Mouse (Mus musculus) macrophage (primary cell): ENCODE results near the gene Il5. TPM values are rescaled to one million over a fixed set of nuclear protein-coding genes. Genes with fewer than 3 reads are reported as not detected.

Experiments
- H3K27ac ChIP-seq: fragments of 350-480 bp; formaldehyde crosslinking; 2 replicates; pipeline ENCODE4 v1.9.0; 2021
- H3K36me3 ChIP-seq: fragments of 350-480 bp; formaldehyde crosslinking; 2 replicates; pipeline ENCODE4 v1.9.0; 2021; ENCODE audit errors: inconsistent target
- H3K4me3 ChIP-seq: fragments of 350-480 bp; formaldehyde crosslinking; 2 replicates; pipeline ENCODE4 v1.9.0; 2021; ENCODE audit errors: inconsistent target
- H3K79me2 ChIP-seq: fragments of 350-480 bp; formaldehyde crosslinking; 2 replicates; pipeline ENCODE4 v1.9.0; 2021; ENCODE audit errors: inconsistent target
- WGBS: methylation state at CpG from one replicate; pipeline ENCODE4 v1.1.7; 2026; ENCODE audit warnings: inconsistent platforms; ENCODE audit not compliant: missing documents; 5-methylcytosine and 5-hydroxymethylcytosine counted together
- polyA plus RNA-seq: library from polyadenylated mRNA; stranded (reverse); fragments of 250-400 nt; gene quantifications from 3 replicates; pipeline ENCODE4 v1.2.4, GENCODE M21; 2018; ENCODE audit warnings: inconsistent platforms

Gene Il5
- polyA plus RNA-seq, 1 experiment from 2014 or later = not detected

DNA sequence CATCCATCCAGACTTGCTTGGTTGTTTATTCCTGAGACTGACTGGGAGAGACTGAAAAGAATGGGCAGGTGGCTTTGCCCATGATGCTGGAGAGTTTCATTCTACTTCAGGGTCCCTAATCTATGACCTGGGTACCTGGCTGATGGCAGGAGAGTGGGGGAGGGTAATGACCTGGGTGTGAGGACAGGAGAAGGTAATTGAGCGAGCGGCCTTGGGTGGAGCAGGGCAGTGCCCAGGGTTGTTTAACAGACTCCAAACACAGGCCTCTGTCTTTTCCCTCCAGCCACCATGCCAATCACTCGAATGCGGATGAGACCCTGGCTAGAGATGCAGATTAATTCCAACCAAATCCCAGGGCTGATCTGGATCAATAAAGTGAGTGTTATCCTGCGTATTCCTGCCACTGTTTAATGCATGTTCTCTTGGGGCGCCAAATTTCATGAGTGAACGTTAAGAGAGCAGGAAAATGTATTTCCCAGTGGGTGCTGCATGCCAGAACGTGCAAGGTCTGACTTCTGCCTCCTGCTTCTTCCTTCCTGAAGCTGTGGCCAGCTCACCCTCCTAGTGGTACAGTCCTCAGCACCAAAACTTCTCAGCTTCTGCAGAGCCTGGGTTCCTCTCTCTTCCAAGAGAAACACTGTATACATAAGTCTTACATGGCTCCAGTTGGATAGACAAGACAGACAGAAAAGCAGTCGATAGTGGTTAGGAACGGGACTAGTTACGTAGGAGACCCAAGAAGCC is 50.6 kb downstream of the Il5 start:
- Histone ChIP-seq H3K36me3 (peaks cover 36% of the 10 kb centered on the region), H3K27ac (peak overlapping the region; percentile 72), H3K79me2 (peaks cover 62% of the 10 kb centered on the region), H3K4me3 (peak overlapping the region; percentile 93)
- WGBS = 6% methylated on average over 10 of the region's 11 CpGs

DNA sequence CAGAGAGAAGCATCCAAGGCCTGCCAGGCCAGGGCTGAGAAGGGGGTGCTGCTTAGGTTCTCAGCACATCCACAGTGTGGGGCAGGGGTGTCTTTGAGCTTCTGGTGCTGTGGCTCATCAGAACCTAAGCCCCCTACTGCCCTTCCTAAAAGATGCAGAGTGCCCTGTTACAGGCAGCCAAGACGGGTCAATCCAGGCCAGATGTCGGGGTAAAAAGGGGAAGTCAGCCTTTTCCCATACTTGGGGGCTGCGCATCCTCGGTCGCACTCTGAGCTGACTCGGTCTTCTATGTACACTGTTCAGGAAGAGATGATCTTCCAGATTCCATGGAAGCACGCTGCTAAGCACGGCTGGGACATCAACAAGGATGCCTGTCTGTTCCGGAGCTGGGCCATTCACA is 51.9 kb downstream of the Il5 start:
- H3K4me3 ChIP-seq = peak overlapping the region; percentile 5; the same call in 1 of the 2 replicates
- no peak overlapping the region for H3K27ac ChIP-seq
- peaks cover 70% of the 10 kb centered on the region for H3K79me2 ChIP-seq
- H3K36me3 ChIP-seq = peaks cover 49% of the 10 kb centered on the region
- 13% methylated on average over 9 of the region's 9 CpGs for WGBS

DNA sequence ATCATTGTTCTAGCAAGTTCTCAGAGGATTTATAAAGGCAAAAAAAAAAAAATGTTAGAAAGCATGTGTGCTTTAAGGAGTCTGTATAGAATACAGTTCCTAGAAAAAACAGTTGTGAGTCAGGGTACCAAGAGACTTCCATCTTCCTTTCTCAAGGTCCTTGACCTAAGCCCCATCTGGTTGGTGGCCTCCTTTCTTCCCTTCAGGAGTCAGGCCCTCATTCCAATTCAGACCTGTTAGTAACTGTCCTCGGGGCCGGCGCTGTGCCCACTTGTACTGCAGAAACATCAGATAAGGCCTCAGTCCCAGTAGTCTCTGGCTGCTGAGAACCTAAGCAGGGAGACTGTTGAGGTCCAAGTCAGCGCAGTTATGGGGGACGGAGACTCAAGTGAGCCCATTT is 52.5 kb downstream of the Il5 start, which contains the start of gene Gm17334:
Gm17334 (minus strand) TSS at position 101 of the 400 bp plus-strand sequence.
- Histone ChIP-seq H3K36me3 (peaks cover 55% of the 10 kb centered on the region), H3K4me3 (peak within 1 kb of the TSS; percentile 93; the same call in 1 of the 2 replicates), H3K27ac (no peak within 1 kb of the TSS), H3K79me2 (peaks cover 70% of the 10 kb centered on the region)
- 92% methylated on average over 5 of the region's 5 CpGs for WGBS

DNA sequence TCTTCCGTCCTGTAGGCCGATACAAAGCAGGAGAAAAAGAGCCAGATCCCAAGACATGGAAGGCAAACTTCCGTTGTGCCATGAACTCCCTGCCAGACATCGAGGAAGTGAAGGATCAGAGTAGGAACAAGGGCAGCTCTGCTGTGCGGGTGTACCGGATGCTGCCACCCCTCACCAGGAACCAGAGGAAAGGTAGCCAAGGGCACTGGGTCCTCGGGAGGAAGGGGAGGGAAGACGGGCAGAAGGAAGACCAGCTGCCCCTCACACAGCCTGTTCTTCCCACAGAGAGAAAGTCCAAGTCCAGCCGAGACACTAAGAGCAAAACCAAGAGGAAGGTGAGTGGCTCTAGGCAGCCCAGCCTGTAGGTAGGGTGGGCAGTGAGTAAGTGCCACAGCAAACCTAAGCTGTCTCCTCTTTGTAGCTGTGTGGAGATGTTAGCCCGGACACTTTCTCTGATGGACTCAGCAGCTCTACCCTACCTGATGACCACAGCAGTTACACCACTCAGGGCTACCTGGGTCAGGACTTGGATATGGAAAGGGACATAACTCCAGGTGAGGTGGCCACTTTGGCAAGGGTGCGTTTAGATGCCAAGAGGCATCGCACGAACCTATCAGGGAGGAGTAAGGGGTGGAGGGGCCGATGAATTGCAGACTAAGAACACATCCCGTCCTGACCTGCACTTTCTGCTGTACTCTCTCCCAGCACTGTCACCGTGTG is 53.2 kb downstream of the Il5 start:
- WGBS = 88% methylated on average over 16 of the region's 16 CpGs
- Histone ChIP-seq H3K27ac (no peak overlapping the region), H3K4me3 (no peak overlapping the region), H3K79me2 (peaks cover 70% of the 10 kb centered on the region), H3K36me3 (peaks cover 62% of the 10 kb centered on the region)

Other genes with a start within 250 kb of the Il5 start
- gene Gm9945, start 240.6 kb upstream of the Il5 start, polyA plus RNA-seq = not detected in 3 replicates
- gene Sowaha, start 240.5 kb upstream of the Il5 start, polyA plus RNA-seq = not detected in 3 replicates
- gene Sept8, start 201.5 kb upstream of the Il5 start, polyA plus RNA-seq = 69.8 to 121 TPM (median 83.7 TPM) in 3 replicates
- 25.8 to 223 TPM (median 90.7 TPM) in 3 replicates for gene Kif3a, start 153.4 kb upstream of the Il5 start, polyA plus RNA-seq
- 0.53 to 1.6 TPM in 2 of 3 replicates, not detected in the other for gene Il4, start 102.1 kb upstream of the Il5 start, polyA plus RNA-seq
- not detected in 3 replicates for gene Il13, start 86.1 kb upstream of the Il5 start, polyA plus RNA-seq
- gene Rad50, start 13.5 kb upstream of the Il5 start, polyA plus RNA-seq = 13.3 to 30.3 TPM (median 19.0 TPM) in 3 replicates
- gene Irf1, start 49.2 kb downstream of the Il5 start, polyA plus RNA-seq = 39.6 to 162 TPM (median 77.3 TPM) in 3 replicates
- not detected in 3 replicates for gene Gm17334, start 52.4 kb downstream of the Il5 start, polyA plus RNA-seq
- 0.89 to 3.5 TPM (median 1.1 TPM) in 3 replicates for gene Gm12216, start 138.5 kb downstream of the Il5 start, polyA plus RNA-seq
- 6.8 to 9.4 TPM (median 9.2 TPM) in 3 replicates for gene Slc22a5, start 170.9 kb downstream of the Il5 start, polyA plus RNA-seq